16 mouse cellular contexts compared by ENCODE assay signal in genomic region chr16:21485716-21486115, GRCm38 (mm10).
"Had no signal": no experiment of that assay in that cellular context is flagged by ENCODE, and none has a peak within 500 bp of the region (broad histone marks: within the 10 kb centered on the region; RNA-seq: fewer than 3 reads in every experiment).

No protein-coding gene starts in this region.

- H3K9ac ChIP-seq: lung, embryonic 15.5 days; midbrain, embryonic 13.5 days; midbrain, embryonic 15.5 days; neural tube, embryonic 12.5 days; stomach, embryonic 15.5 days had no signal

- H3K27ac ChIP-seq: lung, embryonic 15.5 days; macrophage; midbrain, embryonic 13.5 days; midbrain, embryonic 15.5 days; neural tube, embryonic 12.5 days; stomach, embryonic 15.5 days had no signal

- H3K4me1 ChIP-seq: lung, embryonic 15.5 days; midbrain, embryonic 13.5 days; midbrain, embryonic 15.5 days; neural tube, embryonic 12.5 days; stomach, embryonic 15.5 days had no signal

- H3K4me2 ChIP-seq: lung, embryonic 15.5 days; midbrain, embryonic 11.5 days; midbrain, embryonic 13.5 days; midbrain, embryonic 15.5 days; neural tube, embryonic 12.5 days; stomach, embryonic 15.5 days had no signal

- H3K9me3 ChIP-seq: lung, embryonic 15.5 days; megakaryocyte, embryonic 14.5 days; midbrain, embryonic 13.5 days; midbrain, embryonic 15.5 days; neural tube, embryonic 12.5 days; stomach, embryonic 15.5 days had no signal

- DNase-seq: lung, adult 2 months; lung, postnatal 14 days; lung, postnatal 36 days; right cerebral cortex, postnatal 14 days; thymus, adult 18-20 months; thymus, postnatal 14 days; thymus, postnatal 36 days had no signal

- H3K27me3 ChIP-seq: lung, embryonic 15.5 days; megakaryocyte, embryonic 14.5 days; midbrain, embryonic 13.5 days; midbrain, embryonic 15.5 days; neural tube, embryonic 12.5 days; stomach, embryonic 15.5 days had no signal

- H3K36me3 ChIP-seq: midbrain, embryonic 15.5 days; neural tube, embryonic 12.5 days; stomach, embryonic 15.5 days had no signal

- ATAC-seq: lung, postnatal 0 days; midbrain, embryonic 13.5 days; midbrain, embryonic 15.5 days had no signal

- H3K4me3 ChIP-seq: lung, embryonic 15.5 days; megakaryocyte, embryonic 14.5 days; midbrain, embryonic 13.5 days; midbrain, embryonic 15.5 days; neural tube, embryonic 12.5 days; stomach, embryonic 15.5 days had no signal
